Mouse (Mus musculus): ENCODE measurements around the gene Vps29. TPM values are rescaled to one million over a fixed set of nuclear protein-coding genes. Genes with fewer than 3 reads are reported as not detected.

Gene Vps29
- polyA plus RNA-seq, 2 experiments = 106 to 212 TPM

DNA sequence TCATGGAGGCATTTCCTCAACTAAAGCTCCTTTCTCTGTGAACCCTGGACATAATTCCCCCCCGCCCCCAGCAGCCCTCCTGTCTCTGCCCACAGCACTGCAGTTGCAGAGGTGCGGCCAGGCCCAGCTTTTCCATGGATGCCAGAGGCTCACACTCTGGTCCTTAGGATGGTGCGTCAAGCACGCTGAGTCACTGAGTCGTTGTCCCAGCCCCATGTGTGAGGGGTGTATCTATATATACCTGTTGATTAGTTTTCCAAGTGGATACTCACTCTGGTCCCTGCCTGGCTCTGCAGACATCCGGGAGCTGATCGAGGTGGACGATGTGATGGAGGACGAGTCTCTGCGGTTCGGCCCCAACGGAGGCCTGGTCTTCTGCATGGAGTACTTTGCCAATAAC is 24.0 kb downstream of the Vps29 start:
- Histone ChIP-seq H3K4me2 (replicated peaks; ENCODE audit: low read depth, low read length, severe bottlenecking) (no peak overlapping the region), H3K36me3 (ENCODE audit: control insufficient read depth, insufficient read depth, low read length) (peaks cover 58% of the 10 kb centered on the region), H3K9ac (ENCODE audit: low read depth, low read length, severe bottlenecking) (no peak overlapping the region), H3K9me3 (ENCODE audit: control insufficient read depth, low read length) (no peaks in the 10 kb centered on the region), H3K4me3 (replicated peaks; ENCODE audit: low read length) (no peak overlapping the region), H3K27ac (replicated peaks; ENCODE audit: low read depth, low read length) (no peak overlapping the region), H3K27me3 (ENCODE audit: control insufficient read depth, insufficient read depth, low read length) (no peaks in the 10 kb centered on the region), H3K4me1 (ENCODE audit: control insufficient read depth, insufficient read depth, low read length) (peaks cover 3% of the 10 kb centered on the region; the same call in 1 of the 2 replicates)
- 94% methylated on average over 12 of the region's 12 CpGs for WGBS
- no peak for DNase-seq (ENCODE audit: low spot score)
- TF ChIP-seq POLR2A (IDR thresholded peaks at IDR 0.05; ENCODE audit: borderline replicate concordance, extremely low read depth, insufficient read depth, insufficient read length) = no peak
- no peak for ATAC-seq (ENCODE audit: low FRiP score, low read depth)

DNA sequence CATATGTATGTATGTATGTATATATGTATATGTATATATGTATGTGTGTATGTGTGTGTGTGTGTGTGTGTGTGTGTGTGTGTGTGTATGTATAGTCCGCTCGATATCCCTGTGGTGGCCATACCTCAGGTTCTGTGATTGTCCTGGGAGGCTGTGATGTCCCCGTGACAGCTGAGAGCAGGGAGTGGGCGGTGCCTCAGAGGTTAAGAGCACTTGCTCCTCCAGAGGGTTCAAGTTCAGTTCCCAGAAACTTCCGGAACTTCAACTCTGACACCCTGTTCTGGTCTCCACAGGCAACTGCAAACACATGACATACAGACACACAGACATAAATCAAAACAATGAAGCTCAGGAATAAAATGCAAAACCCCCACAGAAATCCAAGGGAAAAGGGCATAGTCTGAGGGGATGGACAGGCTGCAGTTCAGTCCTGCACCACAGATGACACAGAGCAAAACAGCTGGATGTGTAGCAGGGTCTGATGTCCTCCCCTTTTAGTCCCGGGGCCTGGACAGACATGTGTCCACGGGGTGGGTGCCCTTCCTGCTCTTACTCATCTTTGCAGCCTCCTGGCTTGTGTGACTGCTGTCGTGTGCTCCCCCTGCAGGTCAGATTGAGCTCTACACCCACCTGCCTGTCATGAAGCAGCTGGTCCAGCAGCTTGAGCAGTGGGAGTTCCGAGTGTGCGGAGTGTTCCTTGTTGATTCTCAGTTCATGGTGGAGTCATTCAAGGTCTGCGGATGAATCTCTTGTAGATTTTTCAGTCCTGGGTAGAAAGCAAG is 25.4 kb downstream of the Vps29 start:
- no peak overlapping the region for H3K9ac ChIP-seq (ENCODE audit: low read depth, low read length, severe bottlenecking)
- peaks cover 53% of the 10 kb centered on the region for H3K36me3 ChIP-seq (ENCODE audit: control insufficient read depth, insufficient read depth, low read length)
- DNase-seq (ENCODE audit: low spot score) = peak; percentile 65
- WGBS = 57% methylated on average over 10 of the region's 11 CpGs
- H3K4me2 ChIP-seq (replicated peaks; ENCODE audit: low read depth, low read length, severe bottlenecking) = no peak overlapping the region
- H3K4me1 ChIP-seq (ENCODE audit: control insufficient read depth, insufficient read depth, low read length) = no peaks in the 10 kb centered on the region
- no peaks in the 10 kb centered on the region for H3K9me3 ChIP-seq (ENCODE audit: control insufficient read depth, low read length)
- ATAC-seq (ENCODE audit: low FRiP score, low read depth) = peak; percentile 63; the same call in 1 of the 2 replicates
- no peak for TF ChIP-seq POLR2A (IDR thresholded peaks at IDR 0.05; ENCODE audit: borderline replicate concordance, extremely low read depth, insufficient read depth, insufficient read length)
- no peak overlapping the region for H3K27ac ChIP-seq (replicated peaks; ENCODE audit: low read depth, low read length)
- no peak overlapping the region for H3K4me3 ChIP-seq (replicated peaks; ENCODE audit: low read length)
- H3K27me3 ChIP-seq (ENCODE audit: control insufficient read depth, insufficient read depth, low read length) = no peaks in the 10 kb centered on the region

DNA sequence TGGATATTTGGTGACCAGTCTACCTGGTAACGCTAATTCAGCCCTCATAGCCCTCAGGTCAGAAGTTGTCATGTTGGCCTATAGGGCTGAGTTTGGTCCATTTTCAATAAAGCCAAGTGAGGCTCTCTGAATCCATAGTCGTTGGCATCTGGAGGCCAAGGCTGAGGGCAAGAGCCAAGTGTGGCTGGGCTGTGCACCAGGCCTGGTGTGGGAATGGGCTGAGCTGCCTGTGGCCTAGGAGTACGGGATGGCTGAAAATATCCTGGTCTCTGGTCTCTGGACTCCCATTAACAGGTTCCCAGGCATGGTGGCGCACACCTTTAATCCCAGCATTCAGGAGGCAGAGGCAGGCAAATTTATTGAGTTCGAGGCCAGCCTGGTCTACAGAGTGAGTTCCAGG is 35.8 kb downstream of the Vps29 start:
- TF ChIP-seq POLR2A (IDR thresholded peaks at IDR 0.05; ENCODE audit: borderline replicate concordance, extremely low read depth, insufficient read depth, insufficient read length) = no peak
- Histone ChIP-seq H3K27ac (replicated peaks; ENCODE audit: low read depth, low read length) (no peak overlapping the region), H3K27me3 (ENCODE audit: control insufficient read depth, insufficient read depth, low read length) (no peaks in the 10 kb centered on the region), H3K4me2 (replicated peaks; ENCODE audit: low read depth, low read length, severe bottlenecking) (no peak overlapping the region), H3K4me1 (ENCODE audit: control insufficient read depth, insufficient read depth, low read length) (peaks cover 7% of the 10 kb centered on the region; the same call in 1 of the 2 replicates), H3K9me3 (ENCODE audit: control insufficient read depth, low read length) (no peaks in the 10 kb centered on the region), H3K4me3 (replicated peaks; ENCODE audit: low read length) (no peak overlapping the region), H3K36me3 (ENCODE audit: control insufficient read depth, insufficient read depth, low read length) (0 out of 2 replicates have a peak, but pooled peaks cover 3% of the 10 kb centered on the region), H3K9ac (ENCODE audit: low read depth, low read length, severe bottlenecking) (no peak overlapping the region)
- DNase-seq (ENCODE audit: low spot score) (no peak), ATAC-seq (ENCODE audit: low FRiP score, low read depth) (no peak)
- 88% methylated on average over 5 of the region's 5 CpGs for WGBS

DNA sequence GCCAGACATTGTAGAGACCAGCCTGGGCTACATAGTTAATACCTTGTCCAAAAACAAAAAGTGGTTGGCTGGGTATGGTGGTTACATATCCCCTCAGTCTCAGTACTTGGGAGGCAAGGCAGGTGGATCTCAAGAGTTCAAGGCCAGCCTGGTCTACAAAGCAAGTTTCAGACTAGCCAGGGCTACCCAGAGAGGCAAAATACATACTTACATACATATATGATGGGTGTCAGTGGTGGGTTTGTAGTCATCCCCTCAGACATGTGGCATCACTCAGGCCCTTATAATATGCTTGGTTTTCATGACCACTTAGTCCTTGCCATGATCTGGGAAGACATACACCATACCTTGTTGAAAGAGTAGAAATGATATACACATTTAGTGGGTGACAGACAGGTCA is 36.5 kb downstream of the Vps29 start:
- TF ChIP-seq POLR2A (IDR thresholded peaks at IDR 0.05; ENCODE audit: borderline replicate concordance, extremely low read depth, insufficient read depth, insufficient read length) = no peak

DNA sequence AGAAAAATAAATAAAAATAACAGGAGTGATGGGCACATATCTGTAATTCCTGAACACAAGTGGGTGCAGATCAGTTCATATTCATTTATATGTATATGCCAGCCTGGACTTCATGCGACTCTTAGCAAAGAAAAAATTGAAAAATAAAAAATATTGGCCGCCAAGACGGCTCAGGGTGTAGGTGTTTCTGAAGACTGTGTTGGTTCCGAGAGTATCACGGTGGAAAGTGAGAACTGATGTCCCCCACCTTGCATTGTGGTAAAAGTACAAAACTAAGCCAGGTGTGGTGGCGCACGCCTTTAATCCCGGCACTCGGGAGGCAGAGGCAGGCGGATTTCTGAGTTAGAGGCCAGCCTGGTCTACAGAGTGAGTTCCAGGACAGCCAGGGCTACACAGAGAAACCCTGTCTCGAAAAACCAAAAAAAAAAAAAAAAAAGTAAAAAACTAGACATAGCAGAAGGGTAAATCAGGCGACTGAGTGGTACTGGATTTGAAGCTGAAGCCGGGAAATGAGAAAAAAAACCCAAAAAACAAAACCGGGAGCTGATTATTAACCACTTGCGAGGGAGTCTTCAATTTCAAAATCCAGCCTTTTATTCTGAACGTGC is 37.1 kb downstream of the Vps29 start:
- DNase-seq (ENCODE audit: low spot score) (no peak), ATAC-seq (ENCODE audit: low FRiP score, low read depth) (peak; percentile 55; the same call in 1 of the 2 replicates)
- no peak overlapping the region for H3K27ac ChIP-seq (replicated peaks; ENCODE audit: low read depth, low read length)
- no peaks in the 10 kb centered on the region for H3K27me3 ChIP-seq (ENCODE audit: control insufficient read depth, insufficient read depth, low read length)
- peaks cover 7% of the 10 kb centered on the region; the same call in 1 of the 2 replicates for H3K4me1 ChIP-seq (ENCODE audit: control insufficient read depth, insufficient read depth, low read length)
- no peak overlapping the region for H3K9ac ChIP-seq (ENCODE audit: low read depth, low read length, severe bottlenecking)
- TF ChIP-seq POLR2A (IDR thresholded peaks at IDR 0.05; ENCODE audit: borderline replicate concordance, extremely low read depth, insufficient read depth, insufficient read length) = no peak
- H3K9me3 ChIP-seq (ENCODE audit: control insufficient read depth, low read length) = no peaks in the 10 kb centered on the region
- H3K4me2 ChIP-seq (replicated peaks; ENCODE audit: low read depth, low read length, severe bottlenecking) = peak overlapping the region; percentile 67; the same call in 1 of the 2 replicates
- 52% methylated on average over 15 of the region's 16 CpGs for WGBS
- 0 out of 2 replicates have a peak, but pooled peaks cover 3% of the 10 kb centered on the region for H3K36me3 ChIP-seq (ENCODE audit: control insufficient read depth, insufficient read depth, low read length)
- H3K4me3 ChIP-seq (replicated peaks; ENCODE audit: low read length) = peak overlapping the region; percentile 79

More for the DNA sequence above, 36.5 kb downstream of the Vps29 start:
- Histone ChIP-seq H3K4me3 (replicated peaks; ENCODE audit: low read length) (no peak overlapping the region), H3K9me3 (ENCODE audit: control insufficient read depth, low read length) (no peaks in the 10 kb centered on the region), H3K9ac (ENCODE audit: low read depth, low read length, severe bottlenecking) (no peak overlapping the region), H3K4me2 (replicated peaks; ENCODE audit: low read depth, low read length, severe bottlenecking) (no peak overlapping the region), H3K36me3 (ENCODE audit: control insufficient read depth, insufficient read depth, low read length) (0 out of 2 replicates have a peak, but pooled peaks cover 3% of the 10 kb centered on the region), H3K27ac (replicated peaks; ENCODE audit: low read depth, low read length) (no peak overlapping the region), H3K27me3 (ENCODE audit: control insufficient read depth, insufficient read depth, low read length) (no peaks in the 10 kb centered on the region), H3K4me1 (ENCODE audit: control insufficient read depth, insufficient read depth, low read length) (peaks cover 7% of the 10 kb centered on the region; the same call in 1 of the 2 replicates)
- DNase-seq (ENCODE audit: low spot score) = no peak
- no peak for ATAC-seq (ENCODE audit: low FRiP score, low read depth)
